Mouse (Mus musculus): ENCODE measurements at regions not wholly inside any gene's neighbourhood (a gene's known extent, or its start where the extent isn't known, plus 50 kb on each side); places are given as distances from the start of the nearest gene placed in this dataset.

DNA sequence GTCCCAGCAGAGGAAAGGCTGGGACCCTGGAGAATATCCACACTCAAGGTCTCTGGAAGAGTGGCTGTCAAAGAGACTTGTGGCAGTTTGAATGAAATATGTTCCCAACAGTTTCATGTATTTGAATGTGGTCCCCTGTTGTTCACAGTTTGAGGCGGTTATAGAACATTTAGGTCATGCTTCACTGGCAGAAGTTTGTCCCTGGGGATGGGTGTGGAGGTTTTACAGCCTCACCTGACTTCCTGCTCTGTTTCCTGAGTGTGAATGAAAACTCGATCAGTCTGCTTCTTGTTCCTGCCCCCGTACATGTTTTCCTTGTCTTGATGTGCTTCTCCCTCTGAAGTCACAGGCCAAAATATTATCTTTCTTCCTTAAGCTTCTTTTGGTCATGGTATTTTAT is 277.4 kb upstream of the Vstm2b start:
- TF ChIP-seq CTCF (IDR thresholded peaks at IDR 0.05; ENCODE audit: low read depth) (no peak), EP300 (IDR thresholded peaks at IDR 0.05; ENCODE audit: low read depth) (no peak)

Measured in heart, postnatal 0 days (tissue).